Mouse (Mus musculus): Measurements from ENCODE around the gene Myo16. TPM values are rescaled to one million over a fixed set of nuclear protein-coding genes. Genes with fewer than 3 reads are reported as not detected.

The Myo16 gene
- total RNA-seq (2021), result 1 to 10 TPM; 1.2 to 1.6 TPM
- long read RNA-seq, experiment 1, result 0 reads
- long read RNA-seq, experiment 2, result 0 reads

- no peak for DNase-seq
These were observed at the start of gene Myo16 for GRCm38 (mm10) chr8:10153611-10154438. TSS of gene Myo16 (plus strand) at chr8:10153911.

GRCm38 (mm10) chr8:10108516-10109271 is 45.0 kb upstream of the Myo16 start:
- no peak for DNase-seq

GRCm38 (mm10) chr8:10122749-10123148 is 31.0 kb upstream of the Myo16 start:
- no peak for DNase-seq

DNA sequence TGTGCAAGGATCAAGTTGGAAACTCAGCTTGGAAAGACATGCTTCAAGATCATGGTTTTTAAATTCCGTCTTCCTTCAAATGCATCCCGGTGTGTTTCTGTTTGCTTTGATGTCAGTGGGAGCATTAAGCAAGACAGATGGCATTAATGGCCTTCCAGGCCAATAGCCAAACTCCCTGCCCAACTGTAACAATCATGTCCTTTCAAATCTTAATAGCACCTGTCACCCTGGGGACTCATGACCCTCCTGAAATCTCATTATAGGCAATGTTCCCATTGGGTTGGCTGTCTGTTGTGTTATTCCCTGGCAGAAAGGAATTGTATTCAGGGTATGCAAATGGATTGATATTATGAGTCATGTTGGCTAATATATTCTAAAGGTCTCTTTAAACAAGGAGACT is 30.3 kb upstream of the Myo16 start:
- no peak for DNase-seq

- DNase-seq, result no peak
These were observed 28.0 kb upstream of the Myo16 start for GRCm38 (mm10) chr8:10125684-10126083.

- no peak for DNase-seq
These were observed 22.9 kb upstream of the Myo16 start for GRCm38 (mm10) chr8:10130513-10131414.

- no peak for DNase-seq
These were observed 14.2 kb upstream of the Myo16 start for GRCm38 (mm10) chr8:10139536-10139935.

DNA sequence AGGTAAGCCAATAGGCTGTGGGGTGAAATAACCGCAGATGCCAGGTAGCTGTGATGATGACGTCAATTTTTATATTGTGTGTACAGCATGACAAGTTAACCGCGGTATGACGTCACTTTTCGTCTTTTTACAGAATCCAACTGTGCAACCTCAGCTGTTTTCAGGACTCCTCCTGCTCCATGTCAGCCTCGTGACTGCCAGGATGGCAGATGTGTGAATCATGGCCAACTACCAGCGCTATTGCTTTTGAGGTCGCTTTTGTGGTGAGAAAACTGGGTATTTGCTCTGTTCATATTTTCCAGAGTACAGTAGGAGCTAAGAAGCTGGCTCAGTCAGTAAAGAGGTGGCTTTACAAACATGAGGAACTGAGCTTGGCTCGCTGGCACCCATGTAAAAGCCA is 9.8 kb upstream of the Myo16 start:
- DNase-seq, result no peak

- no peak for DNase-seq
These were observed 1.9 kb upstream of the Myo16 start for GRCm38 (mm10) chr8:10151692-10152247.

DNA sequence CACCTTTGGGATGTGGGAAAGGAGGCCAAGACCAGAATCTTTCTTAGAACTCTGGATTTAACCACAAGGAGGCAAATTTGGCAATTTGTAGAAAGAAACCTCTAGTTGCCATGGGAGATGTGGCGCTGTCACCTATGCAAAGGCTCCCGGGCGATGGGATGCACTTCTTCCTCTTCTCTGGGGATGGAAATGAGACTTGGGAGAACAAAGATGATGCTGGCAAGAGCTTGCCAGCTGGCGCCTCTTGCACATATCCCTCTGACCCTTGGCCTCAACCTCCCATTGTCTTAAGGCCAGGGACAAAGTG is 681 bp downstream of the Myo16 start:
- DNase-seq, result no peak

DNA sequence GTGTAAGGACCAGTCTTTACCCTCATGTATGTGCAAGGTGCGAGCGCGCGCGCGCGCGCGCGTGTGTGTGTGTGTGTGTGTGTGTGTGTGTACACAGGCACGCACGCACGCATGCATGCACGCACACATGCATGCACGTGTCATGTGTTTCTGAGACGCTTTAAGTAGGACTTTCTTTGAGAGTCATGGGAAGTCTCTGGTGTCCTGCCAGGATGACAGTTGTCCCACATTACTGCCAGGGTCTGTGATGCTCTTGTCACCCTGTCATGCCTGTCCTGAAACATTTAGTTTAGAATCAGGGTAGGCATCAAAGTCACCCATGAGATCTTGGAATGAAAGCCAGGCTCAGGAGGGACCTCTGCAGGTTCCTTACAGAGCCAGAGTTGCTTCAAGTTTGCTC is 1.4 kb downstream of the Myo16 start:
- DNase-seq, result no peak

DNA sequence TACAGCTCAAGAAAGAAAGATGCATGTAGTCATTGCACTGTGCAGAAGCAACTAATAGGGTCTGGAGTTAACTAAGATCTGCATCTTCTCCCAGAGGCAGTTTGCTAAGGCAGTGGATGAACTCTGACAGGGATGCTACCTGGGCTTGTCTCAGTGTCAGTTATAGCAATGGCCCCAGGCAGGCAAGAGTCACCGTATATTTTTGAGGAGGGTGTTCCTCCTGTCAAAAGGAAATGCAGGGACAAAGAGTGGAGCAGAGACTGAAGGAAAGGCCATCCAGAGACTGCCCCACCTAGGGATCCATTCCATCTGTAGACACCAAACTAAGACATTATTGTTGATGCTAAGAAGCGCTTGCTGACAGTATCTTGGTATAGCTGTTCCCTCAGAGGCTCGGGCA is 7.4 kb downstream of the Myo16 start:
- no peak for DNase-seq

DNA sequence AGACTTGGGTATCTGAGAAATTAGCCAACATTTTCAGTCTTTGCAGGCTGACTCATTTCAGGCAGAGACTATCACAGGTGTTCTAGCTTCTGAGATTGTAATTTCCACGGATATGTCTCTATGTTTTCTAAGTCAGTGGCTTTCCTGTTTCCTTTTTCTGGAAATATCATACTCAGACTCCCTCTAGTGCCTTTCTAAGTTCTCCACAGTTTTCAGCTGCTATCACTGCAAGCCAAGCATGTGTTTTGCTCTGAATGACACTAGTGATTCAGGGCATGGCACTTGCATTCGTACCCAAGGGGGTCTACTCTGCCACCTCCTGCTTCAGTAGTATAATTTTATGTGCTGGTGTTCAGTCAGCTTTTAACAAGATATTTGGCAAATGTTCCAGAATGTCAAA is 11.2 kb downstream of the Myo16 start:
- no peak for DNase-seq

DNA sequence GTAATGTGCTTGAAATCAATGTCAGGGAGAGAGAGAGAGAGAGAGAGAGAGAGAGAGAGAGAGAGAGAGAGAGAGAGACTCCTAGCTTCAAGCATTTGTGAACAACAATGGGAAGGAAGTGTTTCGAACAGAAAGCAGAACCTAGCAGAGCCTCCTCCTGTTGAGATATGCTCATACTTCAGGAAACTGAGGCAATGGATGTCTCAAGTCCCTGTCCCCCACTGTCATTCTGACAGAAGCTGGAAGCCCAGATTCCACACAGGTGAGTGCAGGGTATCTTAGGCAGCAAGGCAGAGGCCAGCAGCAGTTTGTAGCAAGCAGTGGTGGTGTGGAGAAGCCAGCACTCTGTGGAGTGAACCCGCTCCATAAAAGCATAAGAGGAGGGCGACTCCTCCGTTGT is 14.6 kb downstream of the Myo16 start:
- no peak for DNase-seq

DNA sequence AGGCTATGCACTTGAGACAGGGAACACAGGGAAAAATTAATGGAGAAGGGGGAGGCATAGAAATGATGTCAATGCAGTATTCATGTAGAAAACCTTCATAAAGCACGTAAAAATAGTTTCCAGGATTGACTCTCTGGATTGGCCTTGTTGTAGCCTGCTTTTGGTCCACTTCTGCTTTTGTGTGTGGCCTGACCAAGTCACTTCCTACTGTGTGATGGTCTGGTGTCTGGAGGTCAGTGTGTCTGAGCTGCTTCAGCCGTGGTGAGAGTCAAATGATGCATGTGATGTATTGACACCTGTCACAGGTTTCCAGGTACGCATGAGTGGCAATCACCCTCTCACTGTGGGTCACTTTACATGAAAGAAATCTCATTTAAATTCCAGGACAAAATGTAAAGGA is 16.2 kb downstream of the Myo16 start:
- no peak for DNase-seq

- no peak for DNase-seq
These were observed 17.6 kb downstream of the Myo16 start for GRCm38 (mm10) chr8:10171321-10171720.

DNA sequence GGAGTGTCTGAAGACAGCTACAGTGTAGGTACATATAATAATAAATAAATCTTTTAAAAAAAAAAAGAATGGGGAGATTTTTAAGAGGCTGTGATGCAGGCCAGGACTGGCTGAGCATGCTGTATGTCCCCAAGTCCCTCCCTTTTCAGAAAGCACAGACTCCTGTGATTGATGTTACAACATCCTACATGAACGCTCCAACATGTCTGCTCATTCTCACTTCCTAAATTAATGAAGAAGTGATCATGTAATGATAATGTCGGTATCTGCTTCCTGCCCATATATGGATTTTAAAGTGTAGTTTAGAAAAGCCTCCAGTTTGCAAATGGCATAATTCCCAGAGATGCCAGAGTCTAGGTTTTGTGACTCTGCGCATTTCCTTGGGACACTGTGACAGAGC is 18.6 kb downstream of the Myo16 start:
- no peak for DNase-seq

- no peak for DNase-seq
These were observed 19.5 kb downstream of the Myo16 start for GRCm38 (mm10) chr8:10173033-10173747.

DNA sequence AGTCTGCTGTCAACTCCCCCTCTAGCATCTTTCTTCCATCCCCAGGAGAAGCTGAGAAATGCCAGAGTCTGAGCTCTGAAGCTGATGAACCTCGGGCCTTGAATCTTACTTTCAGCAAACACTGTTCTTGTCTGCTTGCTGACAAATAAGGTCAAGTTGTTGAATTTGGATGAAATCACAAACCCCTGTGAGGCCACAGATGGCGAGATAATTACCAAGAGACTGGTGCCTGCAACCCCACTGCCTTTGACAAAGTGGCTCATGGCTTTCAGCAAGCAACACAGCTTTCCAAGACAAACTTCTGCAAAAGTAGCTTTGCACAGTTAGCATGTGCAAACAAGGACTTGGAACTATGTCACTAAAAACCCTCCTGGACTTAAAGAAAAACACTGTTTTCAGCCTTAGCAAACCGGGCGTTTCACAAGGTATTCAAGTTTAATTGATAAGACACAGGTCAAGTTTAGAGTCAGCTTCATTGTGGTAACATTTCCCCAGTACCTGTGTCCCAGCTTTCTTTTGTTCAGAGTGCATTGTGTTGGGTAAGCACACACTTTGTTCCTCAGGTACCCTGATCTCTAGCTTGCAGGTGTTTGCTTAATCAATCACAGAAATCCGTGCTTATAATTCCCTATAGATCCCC is 20.6 kb downstream of the Myo16 start:
- DNase-seq, result no peak

DNA sequence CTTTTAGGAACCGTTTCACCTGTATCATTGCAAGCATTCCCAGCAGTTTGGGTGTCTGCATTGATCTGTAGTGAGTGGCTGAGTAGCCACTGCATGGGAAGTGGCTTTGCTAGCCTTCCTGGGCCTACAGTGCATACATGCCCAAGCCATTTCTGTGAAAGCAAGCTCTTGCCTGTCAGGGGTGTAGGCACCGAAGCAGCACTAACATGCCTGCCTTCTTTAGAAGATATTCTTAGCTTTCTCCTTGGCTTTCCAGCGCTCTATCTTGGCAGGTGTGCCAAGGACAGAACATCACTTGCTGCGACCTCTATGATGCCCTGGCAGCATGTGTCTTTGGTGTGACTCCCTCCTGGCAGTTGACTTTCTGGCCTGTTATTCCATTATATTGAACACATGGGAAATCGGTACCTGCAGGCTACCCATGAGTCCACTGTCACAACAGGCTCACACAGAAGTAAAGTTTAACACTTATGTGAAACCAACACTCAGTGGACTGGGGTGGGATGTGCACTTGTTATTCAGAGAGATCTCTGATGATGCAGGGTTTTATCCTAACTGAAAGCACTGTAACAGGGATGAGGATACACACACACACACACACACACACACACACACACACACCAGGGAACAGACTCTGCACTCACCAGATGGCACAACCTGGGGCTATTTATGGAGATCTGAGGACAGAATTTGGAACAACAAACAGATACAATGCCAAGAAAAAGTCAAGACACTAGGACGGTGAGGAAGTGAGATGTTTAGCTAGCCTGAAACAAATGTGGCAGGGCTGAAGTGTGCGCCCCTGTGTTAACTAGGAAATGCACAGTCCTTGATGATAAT is 21.4 kb downstream of the Myo16 start:
- DNase-seq, result no peak
